Mouse (Mus musculus) ZHBTc4 (cell line): Measurements from ENCODE around the gene Ms4a10.

Experiments
- DNase-seq: peaks from one replicate; pipeline ENCODE4 v3.0.0-alpha.2; 2011; ENCODE audit warnings: low read depth, low spot score

Gene Ms4a10

DNA sequence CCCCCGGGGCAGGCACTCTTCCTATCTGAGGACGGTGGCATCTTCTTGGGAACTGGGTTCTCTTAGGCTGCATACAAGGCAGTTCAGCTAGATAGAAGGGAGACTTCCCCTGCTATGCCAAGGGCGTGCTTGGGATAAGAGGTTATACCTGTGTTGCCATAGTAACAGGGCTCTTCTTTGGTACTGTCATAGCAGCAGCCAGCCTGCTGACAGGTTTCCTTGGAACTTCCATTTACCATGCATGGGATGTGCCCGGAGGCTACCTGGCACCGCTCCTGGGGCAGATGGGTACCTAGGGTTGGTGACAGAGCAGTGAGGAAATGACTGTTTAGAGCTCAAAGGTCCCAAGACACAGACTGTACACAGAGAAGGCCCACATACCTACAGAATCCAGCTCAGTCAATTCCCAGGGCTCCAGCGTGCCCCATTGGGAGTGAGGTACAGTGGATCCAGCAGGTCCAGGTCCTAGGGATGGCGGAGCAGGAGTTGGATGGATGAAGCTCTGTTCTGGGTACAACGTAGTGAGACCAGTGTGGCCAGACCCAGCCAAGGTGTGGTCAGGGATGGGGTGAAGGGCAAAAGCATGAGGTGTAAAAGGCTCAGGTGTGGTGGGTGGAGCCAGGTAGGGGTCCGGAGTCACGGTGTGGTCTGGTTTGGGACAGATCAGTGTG lies 56.0 kb downstream of the Ms4a10 start:
- no peak for DNase-seq

DNA sequence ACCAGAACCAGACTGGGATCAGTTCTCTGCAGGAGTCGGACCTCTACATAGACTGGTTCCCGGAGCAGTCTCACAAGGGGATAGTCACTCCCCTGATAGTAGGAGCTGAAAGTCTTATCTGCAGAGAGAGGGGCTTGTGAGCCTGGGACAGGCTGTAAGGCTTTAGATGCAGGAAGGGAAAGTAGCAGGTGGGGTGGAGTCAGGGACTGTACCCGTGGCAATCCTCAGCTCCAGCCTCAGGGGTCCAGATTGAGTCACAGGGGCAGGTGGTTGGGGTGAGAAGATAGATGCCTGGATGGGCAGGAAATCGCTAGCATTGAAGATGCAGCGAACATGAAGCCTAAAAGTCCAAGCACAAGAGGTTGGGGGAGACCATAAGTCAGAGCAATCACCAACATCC lies 58.0 kb downstream of the Ms4a10 start:
- no peak for DNase-seq

DNA sequence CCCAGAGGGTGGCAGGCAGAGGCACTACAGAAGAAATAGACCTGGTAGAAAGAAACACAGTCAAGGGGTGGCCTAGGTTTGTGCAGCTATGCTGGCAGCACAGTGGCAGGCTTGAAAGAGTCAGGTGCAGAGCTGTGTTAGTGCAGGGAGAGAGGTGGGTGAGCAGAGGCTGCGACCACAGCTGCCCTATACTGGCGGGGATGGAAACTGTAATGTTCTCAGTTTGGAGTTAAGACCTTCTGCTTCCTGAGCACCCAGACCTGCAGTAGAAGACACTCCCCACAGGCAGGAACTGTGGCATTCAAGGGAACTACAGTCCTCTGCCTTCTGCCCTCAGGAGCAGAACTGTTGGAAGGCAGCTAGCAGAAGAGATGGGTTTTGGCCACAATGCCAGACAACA lies 59.6 kb downstream of the Ms4a10 start:
- DNase-seq = no peak

DNA sequence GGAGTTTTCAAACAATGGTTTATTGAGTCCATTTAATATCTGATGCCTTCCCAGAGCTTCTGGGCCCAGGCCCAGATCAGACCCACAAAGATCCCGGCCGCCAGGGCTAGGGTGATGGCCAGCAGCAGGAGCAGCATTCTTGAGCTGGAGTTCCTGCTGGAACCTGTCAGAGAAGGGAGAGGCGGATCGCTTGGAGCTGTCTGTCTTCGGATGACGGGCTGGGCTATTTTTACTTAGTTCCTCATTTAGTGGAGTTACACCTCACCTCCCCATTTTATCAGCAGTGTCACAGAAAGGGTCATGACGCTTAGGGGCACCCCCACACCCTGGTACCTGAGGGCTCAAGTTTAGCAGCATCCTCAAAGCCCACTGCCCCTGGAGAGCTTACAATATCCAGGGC lies 60.2 kb downstream of the Ms4a10 start:
- DNase-seq = no peak
